In the genomic region with DNA sequence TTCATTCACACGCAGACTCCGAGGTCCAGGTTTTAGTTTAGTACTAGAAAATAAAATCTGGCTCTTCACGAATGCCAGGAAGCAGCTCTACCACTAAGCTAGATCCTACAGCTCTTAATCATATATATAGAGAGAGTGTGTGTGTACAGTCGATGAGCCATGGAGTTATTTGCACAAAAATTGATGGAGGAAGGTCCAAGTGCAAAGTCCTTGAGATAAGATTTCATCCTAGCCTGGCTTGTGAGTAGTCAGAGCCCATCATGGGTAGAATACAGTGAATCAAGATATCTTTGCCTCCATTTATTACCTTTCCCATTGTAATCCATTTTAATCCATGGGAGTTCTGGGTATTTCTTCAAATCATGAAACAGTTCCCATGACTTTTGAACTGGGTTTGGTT, we compare ENCODE assay signal across 10 mouse cellular contexts. TPM values are rescaled to one million over a fixed set of nuclear protein-coding genes. Genes with fewer than 3 reads are reported as not detected.
DNase-seq lines count a peak whose midpoint lies in the region; ATAC-seq and TF ChIP-seq lines count a peak whose summit lies in the region.
"Had no signal": no experiment of that assay in that cellular context is flagged by ENCODE, and none has a peak within 500 bp of the region (broad histone marks: within the 10 kb centered on the region; RNA-seq: fewer than 3 reads in every experiment).

No protein-coding gene starts in this region.

- intact Hi-C loops in heart, postnatal 14 days (cut with DNase I): no loop called here
- intact Hi-C loops in left cerebral cortex, adult 2 months (cut with DNase I): loop anchor here (5.0 to 10.0 kb wide), 2 partner anchors 155 to 807 kb away; no protein-coding TSS in a partner anchor

- H3K36me3 ChIP-seq in heart, embryonic 10.5 days: peaks cover 18% of the 10 kb centered on the region
- H3K36me3 ChIP-seq in E14TG2a.4 (ENCODE audit: insufficient read depth, low read length): peaks cover 28% of the 10 kb centered on the region
- peaks cover 14% of the 10 kb centered on the region for H3K36me3 ChIP-seq in hindbrain, embryonic 13.5 days
- peaks cover 2% of the 10 kb centered on the region; the same call in 1 of the 2 replicates for H3K36me3 ChIP-seq in liver, embryonic 16.5 days (ENCODE audit: control insufficient read depth, insufficient read depth)

- WGBS in heart, embryonic 10.5 days: 88% methylated on average over 4 of the region's 4 CpGs
- WGBS in hindbrain, embryonic 13.5 days: 91% methylated on average over 4 of the region's 4 CpGs
- WGBS in liver, embryonic 16.5 days (ENCODE audit: insufficient replicate concordance): 67% methylated on average over 4 of the region's 4 CpGs

- no peak for DNase-seq in heart, embryonic 10.5 days (ENCODE audit: low spot score)
- DNase-seq in heart, postnatal 14 days: no peak
- no peak for DNase-seq in frontal cortex, postnatal 10 days (ENCODE audit: low spot score in 2 of 2)
- DNase-seq in left cerebral cortex, adult 2 months (ENCODE audit: extremely low spot score in 1 of 2, low spot score in 2 of 2): no peak
- DNase-seq: cerebellum, adult 8-10 months had no signal

- H3K27ac ChIP-seq in heart, embryonic 10.5 days: no peak overlapping the region
- no peak overlapping the region for H3K27ac ChIP-seq in hindbrain, embryonic 13.5 days
- no peak overlapping the region for H3K27ac ChIP-seq in liver, embryonic 16.5 days (ENCODE audit: low read length)
- H3K27ac ChIP-seq in left cerebral cortex, adult 2 months: no peak overlapping the region

- peak overlapping the region; percentile 84 for H3K4me2 ChIP-seq in hindbrain, embryonic 13.5 days
- peak overlapping the region; percentile 64; the same call in 1 of the 2 replicates for H3K4me2 ChIP-seq in liver, embryonic 16.5 days (ENCODE audit: low read depth, low read length)

- no peaks in the 10 kb centered on the region for H3K27me3 ChIP-seq in heart, embryonic 10.5 days (ENCODE audit: insufficient read depth, poor library complexity, severe bottlenecking)
- H3K27me3 ChIP-seq in E14TG2a.4 (ENCODE audit: insufficient read depth, low read length): no peaks in the 10 kb centered on the region
- no peaks in the 10 kb centered on the region for H3K27me3 ChIP-seq in hindbrain, embryonic 13.5 days
- no peaks in the 10 kb centered on the region for H3K27me3 ChIP-seq in liver, embryonic 16.5 days (ENCODE audit: control insufficient read depth, insufficient read depth, low read depth, low read length)

- no peaks in the 10 kb centered on the region for H3K9me3 ChIP-seq in heart, embryonic 10.5 days
- no peaks in the 10 kb centered on the region for H3K9me3 ChIP-seq in E14TG2a.4 (ENCODE audit: low read length)
- H3K9me3 ChIP-seq in hindbrain, embryonic 13.5 days: no peaks in the 10 kb centered on the region
- H3K9me3 ChIP-seq in liver, embryonic 16.5 days (replicated peaks; ENCODE audit: control insufficient read depth, low read length): no peaks in the 10 kb centered on the region

- H3K4me1 ChIP-seq in heart, embryonic 10.5 days: peaks cover 4% of the 10 kb centered on the region
- H3K4me1 ChIP-seq in E14TG2a.4 (replicated peaks; ENCODE audit: low read depth, low read length): peaks cover 18% of the 10 kb centered on the region
- peaks cover 11% of the 10 kb centered on the region for H3K4me1 ChIP-seq in hindbrain, embryonic 13.5 days (replicated peaks)
- peaks cover 4% of the 10 kb centered on the region for H3K4me1 ChIP-seq in liver, embryonic 16.5 days (ENCODE audit: control insufficient read depth, low read depth, low read length)

- no peak for TF ChIP-seq CTCF in E14TG2a.4 (conservative IDR thresholded peaks at IDR 0.05; ENCODE audit: low read length)
- TF ChIP-seq CTCF in left cerebral cortex, adult 2 months (IDR thresholded peaks at IDR 0.05): no peak

- no peak overlapping the region; the same call in 1 of the 2 replicates for H3K9ac ChIP-seq in hindbrain, embryonic 13.5 days
- H3K9ac ChIP-seq in liver, embryonic 16.5 days (ENCODE audit: low read depth, low read length): no peak overlapping the region

- no peak for ATAC-seq in hindbrain, embryonic 13.5 days (ENCODE audit: low FRiP score)
- no peak for ATAC-seq in liver, embryonic 16.5 days (ENCODE audit: low read depth)
- no peak for ATAC-seq in CD4-positive, CD25-positive, alpha-beta regulatory T cell, adult 4 months

- 0 out of 2 replicates have a peak overlapping the region, but pooled peaks have one; percentile 91 for H3K4me3 ChIP-seq in heart, embryonic 10.5 days
- H3K4me3 ChIP-seq in E14TG2a.4 (replicated peaks; ENCODE audit: low read length): peak overlapping the region; percentile 98
- H3K4me3 ChIP-seq in hindbrain, embryonic 13.5 days: peak overlapping the region; percentile 88
- H3K4me3 ChIP-seq in liver, embryonic 16.5 days (ENCODE audit: low read depth, low read length): peak overlapping the region; percentile 86; the same call in 1 of the 2 replicates
- no peak overlapping the region for H3K4me3 ChIP-seq in left cerebral cortex, adult 2 months

RNA-seq across cellular contexts. Expression of gene Utp20, which starts 1.0 kb away (rescaled TPM):
- 16.9 and 17.6 TPM in 2 replicates for polyA plus RNA-seq in heart, embryonic 10.5 days (2016; fragmentation: Nextera tagmentation; extraction: Ambion mirVana)
- total RNA-seq in heart, postnatal 14 days (2021): 10 to 100 TPM in 1 of 2 experiments, 1 to 10 TPM in 1; 8.3 to 11.8 TPM
- 8.7 and 11.4 TPM in 2 replicates for polyA plus RNA-seq in hindbrain, embryonic 13.5 days (2015; fragmentation: Nextera tagmentation; extraction: Ambion mirVana)
- 4.5 and 4.7 TPM in 2 replicates for polyA plus RNA-seq in liver, embryonic 16.5 days (2015; fragmentation: Nextera tagmentation; extraction: Ambion mirVana)
- 10 to 100 TPM; 15.7 to 23.6 TPM for polyA plus RNA-seq in CD4-positive, CD25-positive, alpha-beta regulatory T cell, adult 4 months (2017; shearing (Covaris generic))
- total RNA-seq in left cerebral cortex, adult 2 months (2021): 10 to 100 TPM; 17.9 to 19.3 TPM

RNA-seq across cellular contexts. Expression of gene Slc5a8, which starts 58.2 kb away (rescaled TPM):
- polyA plus RNA-seq in heart, embryonic 10.5 days (2016; fragmentation: Nextera tagmentation; extraction: Ambion mirVana): 0.04 and 0.09 TPM in 2 replicates
- total RNA-seq in heart, postnatal 14 days (2021): under 1 TPM; 0.05 to 0.17 TPM
- 0.05 and 0.09 TPM in 2 replicates for polyA plus RNA-seq in hindbrain, embryonic 13.5 days (2015; fragmentation: Nextera tagmentation; extraction: Ambion mirVana)
- 0.02 TPM in 1 of 2 replicates, not detected in the other for polyA plus RNA-seq in liver, embryonic 16.5 days (2015; fragmentation: Nextera tagmentation; extraction: Ambion mirVana)
- under 1 TPM in 1 of 2 experiments, not detected in 1; 0.26 TPM for polyA plus RNA-seq in CD4-positive, CD25-positive, alpha-beta regulatory T cell, adult 4 months (2017; shearing (Covaris generic))
- total RNA-seq in left cerebral cortex, adult 2 months (2021): under 1 TPM in 1 of 2 experiments, not detected in 1; 0.07 TPM
- total RNA-seq: gastrocnemius, adult 18-20 months had no signal
